Mouse (Mus musculus): ENCODE measurements around the gene Psmd7. TPM values are rescaled to one million over a fixed set of nuclear protein-coding genes. Genes with fewer than 3 reads are reported as not detected.

The Psmd7 gene
- polyA plus RNA-seq, 1 experiment: 187 TPM

DNA sequence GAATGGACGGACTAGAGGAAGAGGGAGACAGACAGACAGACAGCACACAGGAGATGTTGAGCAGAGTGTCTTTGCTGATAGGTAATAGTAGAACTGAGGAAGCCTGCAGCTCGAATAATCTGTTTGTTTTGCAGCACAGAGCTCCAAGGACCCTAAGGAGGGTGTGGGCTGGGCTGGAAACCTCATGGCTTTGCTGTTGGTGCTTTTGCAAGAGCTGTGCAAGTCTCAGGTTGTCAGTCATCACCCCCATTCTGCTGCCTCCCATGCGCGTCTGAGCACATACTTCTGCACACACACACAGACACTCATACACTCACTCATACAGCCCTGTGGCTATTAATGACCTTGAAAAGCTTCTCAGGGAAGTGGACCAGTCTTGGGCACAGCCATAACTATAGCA is 50.8 kb downstream of the Psmd7 start:
- no peak for TF ChIP-seq SRF (IDR thresholded peaks at IDR 0.05; ENCODE audit: control insufficient read depth, insufficient read length, low read depth)
- TF ChIP-seq POLR2AphosphoS2 (IDR thresholded peaks at IDR 0.05; ENCODE audit: insufficient read length, low read depth): no peak
- no peak for TF ChIP-seq E2F4 (IDR thresholded peaks at IDR 0.05; ENCODE audit: insufficient read depth)
- TF ChIP-seq MYOG (IDR thresholded peaks at IDR 0.05; ENCODE audit: control insufficient read depth in 1 of 3, insufficient read depth in 1 of 3, insufficient read length in 2 of 3, low read depth in 2 of 3): no peak
- TF ChIP-seq CEBPB (IDR thresholded peaks at IDR 0.05; ENCODE audit: insufficient read depth, poor library complexity, severe bottlenecking): no peak
- no peak for TF ChIP-seq MYOD1 (IDR thresholded peaks at IDR 0.05; ENCODE audit: control insufficient read depth in 1 of 3, insufficient read length in 2 of 3, low read depth in 2 of 3)
- no peak for TF ChIP-seq REST (IDR thresholded peaks at IDR 0.05; ENCODE audit: insufficient read depth, insufficient read length)
- no peak overlapping the region for H3K4me2 ChIP-seq (ENCODE audit: low read depth)
- H3K4me3 ChIP-seq: no peak overlapping the region
- peaks cover 6% of the 10 kb centered on the region for H3K36me3 ChIP-seq (ENCODE audit: control insufficient read depth, insufficient read depth)
- H3K79me2 ChIP-seq (ENCODE audit: control insufficient read depth, insufficient read depth): no peaks in the 10 kb centered on the region
- no peaks in the 10 kb centered on the region for H3K27me3 ChIP-seq (ENCODE audit: control insufficient read depth, insufficient read depth, insufficient read length)
- H3ac ChIP-seq (ENCODE audit: control insufficient read depth, insufficient read length): no peak overlapping the region

Other genes starting within 250 kb of the Psmd7 start
- 11.6 TPM for gene Nqo1, start 185.3 kb downstream of the Psmd7 start, polyA plus RNA-seq (2012; fragmentation: generic; extraction: Trizol)
- gene Nob1, start 163.4 kb downstream of the Psmd7 start, polyA plus RNA-seq (2012; fragmentation: generic; extraction: Trizol): 61.4 TPM
- gene Wwp2, start 152.1 kb downstream of the Psmd7 start, polyA plus RNA-seq (2012; fragmentation: generic; extraction: Trizol): 59.8 TPM